Mouse (Mus musculus) midbrain, embryonic 15.5 days (tissue): ENCODE data around the gene Suclg2. TPM values are rescaled to one million over a fixed set of nuclear protein-coding genes. Genes with fewer than 3 reads are reported as not detected.

Source experiments
- ATAC-seq: fragments of 200-750 bp; cut with Nextera tagmentation; replicated peaks from 2 replicates; pipeline ENCODE4 v1.8.0; 2017; ENCODE audit warnings: moderate TSS enrichment
- H3K27ac ChIP-seq: fragments of 300-500 bp; sonication (generic); 2 replicates; pipeline ENCODE4 v1.5.1; 2015; ENCODE audit warnings: mild to moderate bottlenecking, inconsistent platforms
- H3K27me3 ChIP-seq: fragments of 300-500 bp; sonication (generic); replicated peaks from 2 replicates; pipeline ENCODE4 v1.6.1; 2015; ENCODE audit warnings: inconsistent platforms
- H3K36me3 ChIP-seq: fragments of 300-500 bp; sonication (generic); replicated peaks from 2 replicates; pipeline ENCODE4 v1.6.1; 2015; ENCODE audit warnings: inconsistent platforms
- H3K4me1 ChIP-seq: fragments of 300-500 bp; sonication (generic); 2 replicates; pipeline ENCODE4 v1.6.1; 2015; ENCODE audit warnings: inconsistent platforms
- H3K4me2 ChIP-seq: fragments of 300-500 bp; sonication (generic); 2 replicates; pipeline ENCODE4 v1.6.1; 2015; ENCODE audit warnings: inconsistent platforms, mild to moderate bottlenecking, moderate library complexity
- H3K4me3 ChIP-seq: fragments of 300-500 bp; sonication (generic); 2 replicates; pipeline ENCODE4 v1.5.1; 2015; ENCODE audit warnings: mild to moderate bottlenecking, inconsistent platforms
- H3K9ac ChIP-seq: fragments of 300-500 bp; sonication (generic); 2 replicates; pipeline ENCODE4 v1.6.1; 2015; ENCODE audit warnings: mild to moderate bottlenecking, inconsistent platforms
- H3K9me3 ChIP-seq: fragments of 300-500 bp; sonication (generic); 2 replicates; pipeline ENCODE4 v1.6.1; 2016; ENCODE audit warnings: inconsistent platforms
- WGBS: fragments of 180-500 bp; shearing (Covaris S2); methylation state at CpG from one replicate; pipeline ENCODE4 v1.1.7; 2015; ENCODE audit warnings: mixed read lengths; 5-methylcytosine and 5-hydroxymethylcytosine counted together
- polyA plus RNA-seq: library from polyadenylated mRNA; unstranded; fragments of >200 nt; fragmentation: Nextera tagmentation; extraction: Ambion mirVana; gene quantifications from 2 replicates; pipeline ENCODE4 v1.2.1, GENCODE M21; 2015

The Suclg2 gene
- polyA plus RNA-seq, 1 experiment from 2014 or later = 13.6 TPM

DNA sequence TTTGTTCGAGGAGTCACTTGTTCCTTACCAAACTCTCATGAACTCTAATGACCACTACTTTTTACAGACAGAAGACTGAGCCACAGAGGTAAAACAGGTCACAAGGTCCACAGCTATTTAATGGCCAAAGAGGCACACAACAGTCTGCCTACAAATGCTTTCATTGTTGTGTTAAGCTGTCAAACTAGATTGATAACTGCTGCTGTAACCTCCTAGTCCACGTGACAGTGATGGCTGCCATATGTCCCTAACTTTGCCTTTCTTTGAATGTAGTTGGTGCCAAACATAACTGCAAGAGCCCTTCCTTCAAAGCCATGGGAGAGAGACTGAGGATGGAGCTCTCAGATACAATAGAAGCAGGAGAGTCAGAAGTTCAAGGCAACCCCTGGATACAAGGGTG, 198.8 kb downstream of the Suclg2 start:
- Histone ChIP-seq H3K4me3 (no peak overlapping the region), H3K27me3 (no peaks in the 10 kb centered on the region), H3K4me2 (no peak overlapping the region), H3K36me3 (no peaks in the 10 kb centered on the region), H3K9me3 (no peaks in the 10 kb centered on the region), H3K27ac (no peak overlapping the region), H3K9ac (no peak overlapping the region), H3K4me1 (no peaks in the 10 kb centered on the region)
- ATAC-seq = no peak
- 73% methylated on average over 2 of the region's 2 CpGs for WGBS

DNA sequence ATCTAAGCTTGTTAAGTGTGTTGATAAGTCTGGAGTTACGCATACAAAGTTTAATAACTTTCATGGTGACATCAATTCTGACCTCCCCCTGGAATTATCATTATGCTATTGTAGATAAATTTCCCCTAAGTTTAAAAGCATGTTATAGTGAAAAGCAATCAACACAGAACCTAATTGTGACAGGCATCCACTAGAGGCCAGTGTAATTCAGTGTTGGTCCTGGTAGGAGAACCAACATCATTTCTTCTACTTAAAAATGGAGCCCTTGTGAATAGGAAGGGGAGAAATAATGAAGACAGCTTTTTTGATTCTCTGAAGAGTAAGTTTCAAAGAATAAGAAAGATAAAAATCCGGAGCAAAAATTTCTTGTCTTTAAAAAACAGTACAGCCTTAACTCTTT, 200.2 kb downstream of the Suclg2 start:
- Histone ChIP-seq H3K4me2 (no peak overlapping the region), H3K9ac (no peak overlapping the region), H3K27ac (no peak overlapping the region), H3K4me1 (no peaks in the 10 kb centered on the region), H3K27me3 (no peaks in the 10 kb centered on the region), H3K9me3 (no peaks in the 10 kb centered on the region), H3K4me3 (no peak overlapping the region), H3K36me3 (no peaks in the 10 kb centered on the region)
- 80% methylated on average over 2 of the region's 2 CpGs for WGBS
- ATAC-seq = no peak

DNA sequence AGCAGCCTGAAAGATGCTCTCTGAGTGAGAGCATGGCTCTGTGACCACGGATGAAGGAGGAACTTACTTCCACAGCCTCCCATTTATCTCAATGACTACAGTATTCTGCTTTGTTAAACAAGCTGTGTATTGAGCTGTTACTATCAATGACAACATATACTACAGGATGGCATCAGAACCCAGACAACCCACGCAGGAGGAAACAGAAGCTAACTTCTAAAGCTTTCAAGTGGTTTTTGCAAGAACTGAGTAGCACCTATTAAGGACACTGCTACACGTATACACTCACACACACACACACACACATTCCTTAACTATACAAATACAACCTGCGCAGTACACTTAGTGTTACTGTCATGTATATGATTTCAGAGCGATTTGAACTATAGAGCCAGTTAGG, 202.9 kb downstream of the Suclg2 start:
- Histone ChIP-seq H3K9ac (no peak overlapping the region), H3K9me3 (no peaks in the 10 kb centered on the region), H3K4me1 (no peaks in the 10 kb centered on the region), H3K27ac (no peak overlapping the region), H3K36me3 (no peaks in the 10 kb centered on the region), H3K4me3 (no peak overlapping the region), H3K4me2 (no peak overlapping the region), H3K27me3 (no peaks in the 10 kb centered on the region)
- no peak for ATAC-seq
- WGBS = 89% methylated on average over 5 of the region's 5 CpGs

DNA sequence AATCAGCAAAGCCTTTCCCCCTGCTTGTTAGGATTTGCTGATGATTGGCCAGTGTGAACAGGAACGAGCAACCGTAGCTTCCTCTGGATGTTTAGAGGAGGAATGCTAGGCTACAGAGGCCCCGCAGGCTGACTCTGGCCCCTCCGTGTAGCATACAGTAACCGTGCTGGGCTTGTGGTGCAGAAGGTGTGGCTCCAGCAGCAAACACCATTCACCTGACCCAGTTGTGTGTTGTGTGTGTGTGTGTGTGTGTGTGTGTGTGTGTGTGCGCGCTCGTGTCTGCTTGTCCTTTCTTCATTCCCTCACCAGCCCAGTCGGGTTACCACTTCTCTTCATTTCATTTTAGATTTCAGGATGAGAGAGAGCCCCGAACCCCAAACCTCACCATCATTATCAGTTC, 203.9 kb downstream of the Suclg2 start:
- Histone ChIP-seq H3K9ac (no peak overlapping the region), H3K9me3 (no peaks in the 10 kb centered on the region), H3K36me3 (no peaks in the 10 kb centered on the region), H3K4me3 (no peak overlapping the region), H3K4me2 (no peak overlapping the region), H3K27ac (no peak overlapping the region), H3K4me1 (no peaks in the 10 kb centered on the region), H3K27me3 (no peaks in the 10 kb centered on the region)
- ATAC-seq = no peak
- WGBS = 87% methylated on average over 10 of the region's 10 CpGs

DNA sequence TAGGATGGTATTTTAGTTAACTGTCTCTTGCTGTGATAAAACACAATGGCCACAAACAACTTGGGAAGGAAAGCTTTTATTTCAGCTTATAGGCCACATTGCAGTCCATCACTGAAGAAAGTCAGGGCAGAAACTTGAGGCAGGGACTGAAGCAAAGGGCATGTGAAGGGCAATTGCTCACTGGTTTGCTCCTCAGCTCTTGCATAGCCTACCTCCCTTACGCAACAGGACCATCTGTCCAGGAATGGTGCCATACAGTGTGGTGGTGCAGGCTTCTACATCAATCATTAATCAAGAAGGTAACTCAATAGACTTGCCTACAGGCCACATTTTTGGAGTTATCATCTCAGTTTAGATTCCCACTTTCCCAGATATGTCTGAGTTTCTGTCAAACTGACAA, 206.9 kb downstream of the Suclg2 start:
- Histone ChIP-seq H3K9ac (no peak overlapping the region), H3K36me3 (no peaks in the 10 kb centered on the region), H3K4me2 (no peak overlapping the region), H3K9me3 (no peaks in the 10 kb centered on the region), H3K27me3 (no peaks in the 10 kb centered on the region), H3K4me3 (no peak overlapping the region), H3K4me1 (no peaks in the 10 kb centered on the region), H3K27ac (no peak overlapping the region)
- WGBS = 95% methylated on average over 1 of the region's 1 CpGs
- no peak for ATAC-seq

DNA sequence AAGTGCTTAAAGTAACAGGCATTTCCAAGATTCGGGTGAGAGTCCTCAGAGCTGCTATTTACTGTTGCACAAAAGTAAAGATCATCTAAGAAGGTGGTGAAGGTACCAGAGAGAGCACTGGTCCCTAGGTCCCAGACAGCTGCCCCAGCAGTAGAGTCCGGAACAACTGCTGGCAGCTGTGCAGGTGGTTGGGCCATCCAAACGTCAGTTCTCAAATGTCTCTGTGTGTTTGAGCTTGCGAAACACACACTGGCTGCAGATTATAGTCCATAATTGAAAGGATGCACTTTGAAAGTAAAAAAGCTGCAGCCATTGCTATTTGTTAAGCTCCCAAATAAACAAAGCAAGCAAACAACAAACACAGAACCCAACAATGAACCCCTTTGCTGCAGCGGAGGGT, 217.8 kb downstream of the Suclg2 start:
- Histone ChIP-seq H3K36me3 (no peaks in the 10 kb centered on the region), H3K27me3 (no peaks in the 10 kb centered on the region), H3K9ac (no peak overlapping the region), H3K27ac (no peak overlapping the region), H3K9me3 (no peaks in the 10 kb centered on the region), H3K4me3 (no peak overlapping the region), H3K4me2 (no peak overlapping the region), H3K4me1 (peaks cover 3% of the 10 kb centered on the region; the same call in 1 of the 2 replicates)
- no peak for ATAC-seq
- 74% methylated on average over 5 of the region's 5 CpGs for WGBS

DNA sequence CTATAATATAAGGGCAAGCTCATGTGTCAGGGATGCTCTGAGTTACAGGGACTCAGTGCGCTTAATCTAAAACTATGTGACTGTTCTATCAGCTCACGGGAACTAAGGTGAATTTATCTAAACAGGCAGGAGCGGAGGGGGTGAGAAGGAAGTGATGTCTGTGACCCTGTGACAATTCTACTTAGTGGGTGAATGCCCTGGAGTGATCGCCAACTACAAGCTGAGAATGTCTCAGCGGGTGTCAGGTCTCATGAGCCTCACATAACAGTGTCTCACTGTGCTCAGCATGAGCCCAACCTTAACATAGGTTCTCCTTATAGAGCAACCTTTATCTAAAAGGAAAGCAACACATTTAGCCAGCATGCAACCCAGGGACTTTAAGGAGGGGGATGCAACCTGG, 219.0 kb downstream of the Suclg2 start:
- no peak for ATAC-seq
- Histone ChIP-seq H3K4me1 (peaks cover 3% of the 10 kb centered on the region; the same call in 1 of the 2 replicates), H3K4me2 (no peak overlapping the region), H3K4me3 (no peak overlapping the region), H3K27ac (no peak overlapping the region), H3K27me3 (no peaks in the 10 kb centered on the region), H3K36me3 (no peaks in the 10 kb centered on the region), H3K9ac (no peak overlapping the region), H3K9me3 (no peaks in the 10 kb centered on the region)
- 73% methylated on average over 5 of the region's 5 CpGs for WGBS

DNA sequence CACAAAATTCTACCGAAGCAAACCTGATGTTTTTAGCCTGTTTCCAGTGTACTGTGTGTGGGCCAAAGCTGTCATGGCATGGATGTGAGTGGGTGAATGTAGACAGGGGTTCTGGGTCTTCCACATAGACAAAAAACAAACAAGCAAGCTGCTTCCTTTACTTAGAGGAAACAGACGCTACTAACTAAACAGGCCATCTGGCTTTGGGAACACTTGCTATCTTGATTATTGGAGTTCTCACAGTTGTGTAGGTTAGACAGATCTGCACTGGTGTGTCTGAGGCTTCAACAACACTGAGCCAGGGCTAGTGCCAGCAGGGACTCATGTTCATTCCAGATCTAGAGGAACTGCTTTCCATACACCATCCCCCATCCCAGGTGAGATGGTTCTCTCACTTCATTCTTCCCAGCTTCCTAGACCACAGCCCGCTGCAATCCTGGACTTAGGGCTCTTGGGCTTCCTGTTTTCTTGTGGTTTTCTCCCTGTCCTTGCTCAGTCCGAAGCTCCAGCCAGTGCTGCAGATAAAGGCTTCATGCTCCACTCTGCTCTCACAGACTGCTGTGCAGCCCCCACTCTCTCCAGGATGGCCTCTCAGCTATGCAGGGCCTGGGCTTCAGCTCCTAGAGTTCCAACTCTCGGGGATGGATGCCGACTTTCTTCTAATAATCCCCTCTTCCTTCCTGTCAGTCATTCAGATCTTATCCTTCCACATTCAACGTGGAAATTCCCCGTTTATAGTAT, 226.2 kb downstream of the Suclg2 start:
- Histone ChIP-seq H3K4me2 (no peak overlapping the region), H3K36me3 (no peaks in the 10 kb centered on the region), H3K4me1 (no peaks in the 10 kb centered on the region), H3K9me3 (no peaks in the 10 kb centered on the region), H3K27ac (no peak overlapping the region), H3K27me3 (no peaks in the 10 kb centered on the region), H3K9ac (no peak overlapping the region), H3K4me3 (no peak overlapping the region)
- 74% methylated on average over 8 of the region's 8 CpGs for WGBS
- no peak for ATAC-seq

DNA sequence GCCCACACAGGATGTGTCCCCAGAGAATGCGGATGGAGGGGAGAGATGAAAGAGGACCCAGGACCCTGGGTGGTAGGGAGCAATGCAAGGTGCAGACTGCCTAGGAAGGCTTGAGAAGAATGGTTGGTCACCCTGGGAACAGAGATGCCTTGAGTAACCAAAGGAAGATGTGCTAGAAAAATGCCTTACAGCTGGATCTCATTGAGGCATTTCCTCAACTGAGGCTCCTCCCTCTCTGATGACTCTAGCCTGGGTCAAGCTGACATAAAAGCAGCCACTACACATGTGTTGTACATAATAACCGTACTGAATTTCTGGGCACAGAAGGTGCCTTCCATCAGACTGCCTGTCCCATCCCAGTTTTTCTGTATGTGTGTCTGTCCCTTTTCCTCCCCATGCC, 227.6 kb downstream of the Suclg2 start:
- no peaks in the 10 kb centered on the region for H3K36me3 ChIP-seq
- H3K4me1 ChIP-seq = no peaks in the 10 kb centered on the region
- no peak overlapping the region for H3K4me2 ChIP-seq
- 88% methylated on average over 2 of the region's 2 CpGs for WGBS
- H3K9me3 ChIP-seq = no peaks in the 10 kb centered on the region
- no peak overlapping the region for H3K4me3 ChIP-seq
- H3K27ac ChIP-seq = no peak overlapping the region
- H3K9ac ChIP-seq = no peak overlapping the region
- H3K27me3 ChIP-seq = no peaks in the 10 kb centered on the region
- ATAC-seq = no peak

DNA sequence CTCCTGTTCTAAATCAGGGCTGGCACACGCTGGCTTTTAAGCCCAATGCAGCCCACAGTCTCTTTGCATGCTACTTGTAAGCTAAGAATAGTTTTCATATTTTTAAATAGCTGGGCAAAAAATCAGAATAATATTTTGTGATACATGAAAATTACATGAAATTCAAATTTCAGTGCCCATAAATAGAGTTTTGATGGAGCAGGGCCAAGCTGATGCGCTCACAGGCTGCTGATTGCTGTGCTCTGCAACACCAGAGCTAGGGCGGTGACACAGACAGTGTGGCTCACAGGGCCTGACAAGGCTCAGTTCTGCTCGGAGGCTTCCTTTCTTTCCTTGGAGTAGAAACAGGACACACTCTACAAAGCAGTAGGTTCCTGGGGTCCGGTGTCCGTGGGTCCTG, 232.8 kb downstream of the Suclg2 start:
- no peaks in the 10 kb centered on the region for H3K36me3 ChIP-seq
- no peak for ATAC-seq
- no peaks in the 10 kb centered on the region for H3K27me3 ChIP-seq
- no peak overlapping the region for H3K27ac ChIP-seq
- no peak overlapping the region for H3K4me2 ChIP-seq
- no peak overlapping the region for H3K4me3 ChIP-seq
- 86% methylated on average over 6 of the region's 6 CpGs for WGBS
- H3K9ac ChIP-seq = no peak overlapping the region
- H3K4me1 ChIP-seq = peaks cover 8% of the 10 kb centered on the region
- H3K9me3 ChIP-seq = no peaks in the 10 kb centered on the region

DNA sequence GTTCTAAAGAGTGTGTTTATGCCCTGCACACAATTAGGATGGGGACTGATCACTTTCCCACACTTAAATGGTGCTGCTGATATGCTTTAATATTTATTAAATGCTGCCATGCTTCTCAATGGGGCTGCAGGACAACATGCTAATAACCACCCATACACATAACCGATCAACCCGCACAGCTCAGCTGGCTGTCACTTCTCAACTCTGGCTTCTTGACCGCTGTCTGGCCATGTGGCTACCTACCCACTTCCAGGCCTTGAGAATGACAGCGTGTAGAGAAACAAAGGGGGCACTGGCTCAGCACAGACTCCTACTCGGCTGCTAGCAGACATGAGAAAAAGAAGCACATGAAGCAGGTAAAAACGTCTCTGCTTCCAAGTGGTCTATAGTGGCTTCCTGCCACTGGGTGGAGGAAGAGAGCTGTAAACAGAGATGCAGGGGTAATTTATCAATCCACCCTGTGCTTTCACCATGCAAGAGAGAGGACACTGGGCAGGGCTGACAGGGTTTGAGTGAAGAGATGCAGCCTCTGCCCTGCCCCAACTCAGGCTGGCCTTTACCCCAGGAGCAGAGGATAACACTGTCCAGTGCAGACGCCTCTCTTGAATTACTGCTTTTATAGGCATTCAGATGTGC, 234.3 kb downstream of the Suclg2 start:
- H3K27me3 ChIP-seq = no peaks in the 10 kb centered on the region
- H3K36me3 ChIP-seq = no peaks in the 10 kb centered on the region
- no peaks in the 10 kb centered on the region for H3K9me3 ChIP-seq
- no peak overlapping the region for H3K4me2 ChIP-seq
- peaks cover 8% of the 10 kb centered on the region for H3K4me1 ChIP-seq
- no peak overlapping the region for H3K9ac ChIP-seq
- no peak overlapping the region for H3K27ac ChIP-seq
- WGBS = 54% methylated on average over 7 of the region's 7 CpGs
- no peak overlapping the region for H3K4me3 ChIP-seq
- ATAC-seq = peak; percentile 81

DNA sequence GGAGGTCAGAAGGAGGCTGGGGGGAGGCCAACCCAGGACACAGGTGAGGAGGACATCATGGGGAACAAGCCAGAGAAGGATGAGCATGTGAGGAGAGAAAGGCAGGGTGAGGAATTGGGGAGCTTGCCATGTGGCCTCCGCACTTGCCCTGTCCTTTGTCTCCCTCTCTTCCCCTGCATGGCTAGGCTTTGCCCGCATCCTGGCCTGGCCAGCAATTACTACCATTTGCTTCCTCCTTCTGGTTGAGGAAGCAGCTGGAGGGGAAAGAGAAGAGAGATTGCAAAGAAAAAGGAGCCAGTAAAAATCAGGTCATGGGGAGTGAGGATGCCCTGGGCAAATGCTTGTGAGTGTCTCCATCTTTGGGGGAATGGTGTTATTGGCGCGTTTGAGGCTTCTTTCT, 234.9 kb downstream of the Suclg2 start:
- no peak for ATAC-seq
- no peaks in the 10 kb centered on the region for H3K36me3 ChIP-seq
- no peak overlapping the region for H3K27ac ChIP-seq
- H3K4me2 ChIP-seq = no peak overlapping the region
- H3K9me3 ChIP-seq = no peaks in the 10 kb centered on the region
- no peak overlapping the region for H3K9ac ChIP-seq
- H3K4me1 ChIP-seq = peaks cover 8% of the 10 kb centered on the region
- no peak overlapping the region for H3K4me3 ChIP-seq
- 86% methylated on average over 4 of the region's 4 CpGs for WGBS
- no peaks in the 10 kb centered on the region for H3K27me3 ChIP-seq

DNA sequence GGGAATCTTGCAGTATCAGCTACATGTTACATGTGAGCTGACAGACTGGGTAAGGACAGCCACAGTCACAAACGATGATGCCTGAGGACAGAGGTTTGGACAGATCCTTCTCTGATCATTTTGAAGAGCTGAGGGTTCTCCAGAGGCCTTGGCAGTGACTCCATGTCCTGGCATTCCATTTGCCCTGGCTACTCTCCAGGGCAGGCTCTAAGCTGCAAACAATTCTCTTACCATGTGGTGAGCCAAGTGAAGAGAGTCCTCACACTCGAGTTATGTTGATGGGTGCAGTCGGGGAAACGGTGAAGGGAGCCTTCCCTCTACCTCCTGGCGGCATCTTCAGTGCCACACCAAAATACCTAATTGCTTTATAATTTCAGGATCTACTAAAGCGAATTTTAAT, 235.5 kb downstream of the Suclg2 start:
- H3K9ac ChIP-seq = no peak overlapping the region
- WGBS = 77% methylated on average over 6 of the region's 6 CpGs
- H3K4me2 ChIP-seq = no peak overlapping the region
- peaks cover 8% of the 10 kb centered on the region for H3K4me1 ChIP-seq
- no peaks in the 10 kb centered on the region for H3K27me3 ChIP-seq
- no peaks in the 10 kb centered on the region for H3K9me3 ChIP-seq
- no peak for ATAC-seq
- H3K4me3 ChIP-seq = no peak overlapping the region
- H3K27ac ChIP-seq = no peak overlapping the region
- H3K36me3 ChIP-seq = no peaks in the 10 kb centered on the region
